Mouse (Mus musculus) left cerebral cortex, adult 2 months (tissue): ENCODE data around the gene Serpinb3c. TPM values are rescaled to one million over a fixed set of nuclear protein-coding genes. Genes with fewer than 3 reads are reported as not detected.
"Not testable (repeated sequence)": the region's sequence is repeated elsewhere in the genome, so short reads cannot be mapped to it uniquely, and the experiment has no call there.

Experiments used
- DNase-seq, 2 experiments: peaks; one replicate each; pipeline ENCODE4 v3.0.0; 2021 to 2022; ENCODE audit warnings: low spot score in 2 of 2, mixed read lengths in 1 of 2; ENCODE audit errors: extremely low spot score in 1 of 2
- H3K27ac ChIP-seq: fragments of 200-600 bp; 2 replicates; pipeline ENCODE4 v1.8.1; 2022
- H3K4me3 ChIP-seq: fragments of 200-600 bp; 2 replicates; pipeline ENCODE4 v1.8.1; 2022
- CTCF ChIP-seq: fragments of 200-600 bp; IDR thresholded peaks from 2 replicates; pipeline ENCODE4 v1.8.1; 2022; ENCODE audit warnings: antibody characterized with exemption, mild to moderate bottlenecking, moderate library complexity
- intact Hi-C: fragments of 180-260 bp; cut with DNase I; formaldehyde crosslinking; loops from one replicate; pipeline ENCODE4 v1.15.1; 2025
- long read RNA-seq, 2 experiments: library from polyadenylated mRNA; stranded (forward); transcript quantifications; one replicate each; pipeline ENCODE4 v2.0.0; 2021; ENCODE audit warnings: borderline mapping rate in 2 of 2
- total RNA-seq, 2 experiments: library from RNA; stranded (reverse); gene quantifications; 2 replicates each; pipeline ENCODE4 v1.2.3; 2021

The Serpinb3c gene
- not detected for total RNA-seq
- long read RNA-seq, experiment 1, result 0 reads
- long read RNA-seq, experiment 2, result 0 reads

- DNase-seq, H3K4me3 ChIP-seq, intact Hi-C loops, H3K27ac ChIP-seq: not testable (repeated sequence)
Observed at GRCm38 (mm10) chr1:107278261-107278660, at the start of gene Serpinb3c, which contains the start of gene Serpinb3b. Serpinb3c (minus strand) TSS chr1:107278371. Serpinb3b (minus strand) TSS chr1:107278361.

DNA sequence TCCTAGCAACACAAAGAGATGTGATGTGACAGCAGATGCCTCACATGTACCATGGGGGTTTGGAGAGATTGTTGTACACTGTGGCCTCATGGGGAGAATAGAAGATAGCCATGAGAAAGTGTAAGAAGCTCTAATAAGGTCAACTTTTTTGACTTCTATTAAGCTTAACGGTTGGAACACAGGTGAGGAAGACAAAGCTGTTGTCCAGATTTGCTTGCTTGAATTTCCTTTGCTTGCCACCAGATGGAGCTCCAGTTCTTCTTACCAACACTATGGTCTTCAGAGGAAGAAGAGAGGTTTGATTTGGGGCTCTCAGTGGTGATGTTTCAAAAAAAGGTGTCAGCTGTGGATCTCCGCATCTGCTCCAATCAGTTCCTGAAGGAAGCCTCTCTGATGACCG, 35.0 kb downstream of the Serpinb3c start:
- TF ChIP-seq CTCF, result peak; percentile 59
- DNase-seq, result peak in 1 of 2 experiments; percentile 11
- intact Hi-C loops, result loop anchor here (1.0 to 2.0 kb wide), 3 partner anchors 238 to 356 kb away; no protein-coding TSS in a partner anchor
- H3K4me3 ChIP-seq, H3K27ac ChIP-seq: not testable (repeated sequence)

Other genes starting within 250 kb of the Serpinb3c start
- not detected for gene Serpinb3a, start 226.1 kb downstream of the Serpinb3c start, total RNA-seq
- gene Serpinb3d, start 194.9 kb downstream of the Serpinb3c start, total RNA-seq, result not detected
- gene Serpinb3b, start within 50 bp of the Serpinb3c start, total RNA-seq, result not detected
- gene Serpinb11, start 82.8 kb upstream of the Serpinb3c start, total RNA-seq, result not detected
- not detected for gene Serpinb7, start 121.3 kb upstream of the Serpinb3c start, total RNA-seq
- not detected for gene Serpinb2, start 233.1 kb upstream of the Serpinb3c start, total RNA-seq